Mouse (Mus musculus) v-Abl transformed pro-B cells (cell line): ENCODE measurements around the gene Cd63.

Source experiments
- in situ Hi-C, 2 experiments: fragments of 400-800 bp; cut with MboI; formaldehyde crosslinking; loops; one replicate each; pipeline ENCODE4 v1.15.1; 2025; ENCODE audit not compliant: unreplicated experiment in 2 of 2

The Cd63 gene

GRCm38 (mm10) chr10:128921883-128922821, 21.4 kb downstream of the Cd63 start:
- in situ Hi-C loops, result no loop called here

- in situ Hi-C loops, result no loop called here
These were observed 21.9 kb downstream of the Cd63 start, which contains the start of gene Rdh5 for GRCm38 (mm10) chr10:128922822-128923012. Gene Rdh5, minus strand, starts transcription at chr10:128922888.

- in situ Hi-C loops, result no loop called here
These were observed 22.4 kb downstream of the Cd63 start for GRCm38 (mm10) chr10:128923013-128923691.

GRCm38 (mm10) chr10:128923935-128924334, 23.1 kb downstream of the Cd63 start, which contains the start of gene Bloc1s1:
Gene Bloc1s1, minus strand, starts transcription at chr10:128924035.
- in situ Hi-C loops, result no loop called here

GRCm38 (mm10) chr10:128928356-128928755, 27.6 kb downstream of the Cd63 start:
- in situ Hi-C loops, result no loop called here

GRCm38 (mm10) chr10:128929638-128930378, 29.0 kb downstream of the Cd63 start:
- in situ Hi-C loops, result no loop called here

- in situ Hi-C loops, result no loop called here
These were observed 30.7 kb downstream of the Cd63 start for GRCm38 (mm10) chr10:128931441-128931840.

GRCm38 (mm10) chr10:128933574-128933973, 32.8 kb downstream of the Cd63 start, which contains the start of gene Itga7:
Gene Itga7, plus strand, starts transcription at chr10:128933818.
- in situ Hi-C loops, result no loop called here

GRCm38 (mm10) chr10:128933976-128934721, 33.4 kb downstream of the Cd63 start:
- in situ Hi-C loops, result no loop called here

GRCm38 (mm10) chr10:128934997-128935787, 34.4 kb downstream of the Cd63 start:
- in situ Hi-C loops, result no loop called here

GRCm38 (mm10) chr10:128935826-128936440, 35.1 kb downstream of the Cd63 start:
- in situ Hi-C loops, result no loop called here

- in situ Hi-C loops, result no loop called here
These were observed 37.1 kb downstream of the Cd63 start for GRCm38 (mm10) chr10:128937756-128938390.

GRCm38 (mm10) chr10:128938457-128938856, 37.7 kb downstream of the Cd63 start:
- in situ Hi-C loops, result no loop called here

GRCm38 (mm10) chr10:128938974-128939373, 38.2 kb downstream of the Cd63 start:
- in situ Hi-C loops, result no loop called here

- in situ Hi-C loops, result no loop called here
These were observed 39.8 kb downstream of the Cd63 start for GRCm38 (mm10) chr10:128940475-128941061.

GRCm38 (mm10) chr10:128945675-128946074, 44.9 kb downstream of the Cd63 start:
- in situ Hi-C loops, result no loop called here

GRCm38 (mm10) chr10:128947496-128947895, 46.7 kb downstream of the Cd63 start:
- in situ Hi-C loops, result no loop called here

- in situ Hi-C loops, result no loop called here
These were observed 49.6 kb downstream of the Cd63 start for GRCm38 (mm10) chr10:128950208-128950887.
